21 mouse cellular contexts compared by ENCODE assay signal in genomic region chr10:13685366-13685765, GRCm38 (mm10).
DNase-seq lines count a peak whose midpoint lies in the region; ATAC-seq and TF ChIP-seq lines count a peak whose summit lies in the region.
"Had no signal": no experiment of that assay in that cellular context is flagged by ENCODE, and none has a peak within 500 bp of the region (broad histone marks: within the 10 kb centered on the region; RNA-seq: fewer than 3 reads in every experiment).

No protein-coding gene starts in this region.

- WGBS in cerebellum, adult 2 months: 75% methylated on average over 8 of the region's 8 CpGs
- 59% methylated on average over 8 of the region's 8 CpGs for WGBS in heart, adult 2 months
- 62% methylated on average over 8 of the region's 8 CpGs for WGBS in heart, postnatal 0 days
- 76% methylated on average over 8 of the region's 8 CpGs for WGBS in heart, embryonic 11.5 days (ENCODE audit: insufficient replicate concordance)

- peaks cover 5% of the 10 kb centered on the region; the same call in 1 of the 2 replicates for H3K36me3 ChIP-seq in heart, adult 2 months (ENCODE audit: control insufficient read depth, insufficient read depth, low read length)
- no peaks in the 10 kb centered on the region for H3K36me3 ChIP-seq in heart, postnatal 0 days (replicated peaks; ENCODE audit: control insufficient read depth, insufficient read depth, low read length)
- no peaks in the 10 kb centered on the region for H3K36me3 ChIP-seq in heart, embryonic 11.5 days (ENCODE audit: control insufficient read depth, insufficient read depth, low read length)
- no peaks in the 10 kb centered on the region for H3K36me3 ChIP-seq in megakaryocyte, embryonic 14.5 days (replicated peaks; ENCODE audit: low read length)
- H3K36me3 ChIP-seq: G1E; hindbrain, embryonic 13.5 days had no signal

- H3K9me3 ChIP-seq in heart, postnatal 0 days (replicated peaks; ENCODE audit: control insufficient read depth, low read length): no peaks in the 10 kb centered on the region
- H3K9me3 ChIP-seq in heart, embryonic 11.5 days (replicated peaks; ENCODE audit: control insufficient read depth, low read length): no peaks in the 10 kb centered on the region
- no peaks in the 10 kb centered on the region for H3K9me3 ChIP-seq in megakaryocyte, embryonic 14.5 days
- H3K9me3 ChIP-seq: forebrain, embryonic 13.5 days; G1E; hindbrain, embryonic 13.5 days had no signal

- no peaks in the 10 kb centered on the region for H3K27me3 ChIP-seq in cerebellum, adult 2 months (ENCODE audit: control insufficient read depth, insufficient read depth, low read length)
- no peaks in the 10 kb centered on the region for H3K27me3 ChIP-seq in heart, adult 2 months (ENCODE audit: control insufficient read depth, insufficient read depth, low read length)
- H3K27me3 ChIP-seq in heart, postnatal 0 days (ENCODE audit: control insufficient read depth, insufficient read depth, low read length): no peaks in the 10 kb centered on the region
- no peaks in the 10 kb centered on the region for H3K27me3 ChIP-seq in heart, embryonic 11.5 days (ENCODE audit: control insufficient read depth, insufficient read depth, low read length)
- H3K27me3 ChIP-seq in megakaryocyte, embryonic 14.5 days (replicated peaks): no peaks in the 10 kb centered on the region
- H3K27me3 ChIP-seq: forebrain, embryonic 13.5 days; hindbrain, embryonic 13.5 days had no signal

- H3K27ac ChIP-seq in cerebellum, adult 2 months (ENCODE audit: insufficient read depth, low read length): 0 out of 2 replicates have a peak overlapping the region, but pooled peaks have one; percentile 46
- H3K27ac ChIP-seq in heart, adult 2 months: peak overlapping the region; percentile 57
- peak overlapping the region; percentile 43 for H3K27ac ChIP-seq in heart, postnatal 0 days (ENCODE audit: low read depth)
- no peak overlapping the region for H3K27ac ChIP-seq in heart, embryonic 11.5 days (ENCODE audit: low read depth, low read length)
- H3K27ac ChIP-seq: forebrain, embryonic 13.5 days; hindbrain, embryonic 13.5 days; hindbrain, postnatal 0 days had no signal

- no peak for TF ChIP-seq POLR2A in cerebellum, adult 2 months (IDR thresholded peaks at IDR 0.05; ENCODE audit: borderline replicate concordance, insufficient read depth, low read length)
- no peak for TF ChIP-seq POLR2A in heart, adult 2 months (IDR thresholded peaks at IDR 0.05; ENCODE audit: insufficient read depth, low read depth, low read length)

- H3K4me1 ChIP-seq in cerebellum, adult 2 months (ENCODE audit: control insufficient read depth, insufficient read depth, low read length): peaks cover 17% of the 10 kb centered on the region
- peaks cover 20% of the 10 kb centered on the region for H3K4me1 ChIP-seq in heart, adult 2 months (ENCODE audit: control insufficient read depth, insufficient read depth, low read length)
- peaks cover 7% of the 10 kb centered on the region for H3K4me1 ChIP-seq in heart, postnatal 0 days (ENCODE audit: control insufficient read depth, insufficient read depth)
- peaks cover 4% of the 10 kb centered on the region; the same call in 1 of the 2 replicates for H3K4me1 ChIP-seq in heart, embryonic 11.5 days (ENCODE audit: control insufficient read depth, insufficient read depth, low read length)
- H3K4me1 ChIP-seq in megakaryocyte, embryonic 14.5 days: peaks cover 54% of the 10 kb centered on the region
- H3K4me1 ChIP-seq: forebrain, embryonic 13.5 days had no signal

- TF ChIP-seq EP300 in heart, adult 2 months (IDR thresholded peaks at IDR 0.05; ENCODE audit: insufficient read depth, low read depth, low read length): no peak
- no peak for TF ChIP-seq EP300 in heart, postnatal 0 days (IDR thresholded peaks at IDR 0.05; ENCODE audit: low read depth)

- TF ChIP-seq CTCF in cerebellum, adult 2 months (IDR thresholded peaks at IDR 0.05; ENCODE audit: borderline replicate concordance, insufficient read depth, low read depth, low read length): no peak
- no peak for TF ChIP-seq CTCF in heart, adult 2 months (IDR thresholded peaks at IDR 0.05)
- no peak for TF ChIP-seq CTCF in heart, postnatal 0 days (IDR thresholded peaks at IDR 0.05; ENCODE audit: low read depth)

- no peak overlapping the region for H3K4me2 ChIP-seq in heart, postnatal 0 days (ENCODE audit: low read depth, low read length)
- no peak overlapping the region for H3K4me2 ChIP-seq in heart, embryonic 11.5 days
- H3K4me2 ChIP-seq: forebrain, embryonic 13.5 days; hindbrain, embryonic 13.5 days had no signal

- no peak overlapping the region for H3K9ac ChIP-seq in heart, adult 2 months (ENCODE audit: low read depth, low read length)
- H3K9ac ChIP-seq in heart, postnatal 0 days (replicated peaks; ENCODE audit: low read depth, low read length): no peak overlapping the region
- no peak overlapping the region for H3K9ac ChIP-seq in heart, embryonic 11.5 days (ENCODE audit: low read depth, low read length)
- H3K9ac ChIP-seq: forebrain, embryonic 13.5 days; forebrain, postnatal 0 days; hindbrain, embryonic 13.5 days had no signal

- intact Hi-C loops in heart, adult 2 months (cut with DNase I): no loop called here

- H3K4me3 ChIP-seq in cerebellum, adult 2 months (replicated peaks; ENCODE audit: insufficient read depth, low read depth, low read length): no peak overlapping the region
- H3K4me3 ChIP-seq in heart, adult 2 months: no peak overlapping the region
- no peak overlapping the region for H3K4me3 ChIP-seq in heart, postnatal 0 days (ENCODE audit: low read depth, low read length)
- H3K4me3 ChIP-seq in heart, embryonic 11.5 days (ENCODE audit: low read depth, low read length): no peak overlapping the region
- peak overlapping the region; percentile 14 for H3K4me3 ChIP-seq in megakaryocyte, embryonic 14.5 days (replicated peaks)
- H3K4me3 ChIP-seq: forebrain, embryonic 13.5 days; hindbrain, embryonic 13.5 days had no signal

- no peak for ATAC-seq in heart, postnatal 0 days (ENCODE audit: insufficient read depth, low read depth)
- no peak for ATAC-seq in heart, embryonic 11.5 days (replicated peaks; ENCODE audit: insufficient number of reproducible peaks, low FRiP score, low TSS enrichment)
- no peak for ATAC-seq in megakaryocyte, adult 5-6 weeks (ENCODE audit: poor library complexity, severe bottlenecking)
- ATAC-seq: CD4-positive, CD25-positive, alpha-beta regulatory T cell, adult 4 months; forebrain, embryonic 13.5 days; forebrain, postnatal 0 days; hindbrain, postnatal 0 days had no signal

- no peak for DNase-seq in cerebellum, adult 2 months
- DNase-seq in cerebellum, postnatal 4 days (ENCODE audit: low spot score in 2 of 2): no peak
- no peak for DNase-seq in heart, adult 2 months
- no peak for DNase-seq in heart, postnatal 4 days
- DNase-seq in heart, postnatal 0 days (ENCODE audit: low spot score): no peak
- DNase-seq: adrenal gland, adult 8-10 months; adrenal gland, postnatal 36 days; B cell, adult 2 months; cerebellum, adult 11 months; cerebellum, adult 9-10 months; cerebellum, postnatal 25 days; forebrain, postnatal 0 days; gastrocnemius, postnatal 36 days had no signal

- H3K79me2 ChIP-seq in heart, adult 2 months (replicated peaks; ENCODE audit: control insufficient read depth, insufficient read depth, low read length): no peaks in the 10 kb centered on the region
